Mouse (Mus musculus) cortical plate, adult 2 months (tissue): ENCODE measurements around the gene Wdr26.

Experiments used
- CTCF ChIP-seq: fragments of 200-500 bp; IDR thresholded peaks from 2 replicates; pipeline ENCODE4 v1.5.1; 2011; ENCODE audit warnings: mild to moderate bottlenecking, control low read depth, low read length; ENCODE audit not compliant: insufficient read depth; ENCODE audit errors: extremely low read depth
- POLR2A ChIP-seq: fragments of 200-500 bp; IDR thresholded peaks from 2 replicates; pipeline ENCODE4 v1.6.1; 2011; ENCODE audit warnings: mild to moderate bottlenecking, low read length, control low read depth; ENCODE audit not compliant: insufficient read depth; ENCODE audit errors: extremely low read depth

DNA sequence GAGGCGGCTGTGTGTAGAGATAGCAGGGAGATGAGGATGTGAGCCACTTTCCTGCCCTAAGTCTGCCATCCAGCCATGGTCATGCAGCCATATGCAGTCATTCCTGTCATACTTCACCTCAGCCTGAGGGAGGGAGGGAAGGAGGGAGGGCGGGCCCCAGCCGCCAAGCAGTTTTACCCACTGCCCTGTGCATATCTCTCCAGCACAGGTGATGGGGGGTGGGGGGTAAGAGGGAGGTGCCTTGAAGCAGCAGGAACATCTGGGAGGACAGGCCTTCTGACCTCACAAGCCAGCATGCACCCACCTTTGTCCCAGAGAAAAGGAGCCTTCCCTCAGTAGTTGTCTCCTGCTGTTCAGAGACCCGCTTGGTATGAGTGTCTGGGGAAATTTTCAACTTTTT, 4.5 kb upstream of the Wdr26 start:
- no peak for TF ChIP-seq CTCF
- TF ChIP-seq POLR2A = no peak
